Mouse (Mus musculus) intestine, postnatal 0 days (tissue): ENCODE data around the gene Reep1. TPM values are rescaled to one million over a fixed set of nuclear protein-coding genes. Genes with fewer than 3 reads are reported as not detected.

Source experiments
- ATAC-seq: fragments of 200-750 bp; cut with Nextera tagmentation; 2 replicates; pipeline ENCODE4 v1.8.0; 2017; ENCODE audit warnings: mild to moderate bottlenecking, moderate TSS enrichment, moderate library complexity
- H3K27ac ChIP-seq: fragments of 300-500 bp; sonication (generic); 2 replicates; pipeline ENCODE4 v1.5.1; 2014; ENCODE audit warnings: mild to moderate bottlenecking, low read depth, low read length, moderate library complexity
- H3K27me3 ChIP-seq: fragments of 300-500 bp; sonication (generic); replicated peaks from 2 replicates; pipeline ENCODE4 v1.6.1; 2014; ENCODE audit warnings: low read length, mixed read lengths; ENCODE audit not compliant: control insufficient read depth, insufficient read depth
- H3K36me3 ChIP-seq: fragments of 300-500 bp; sonication (generic); 2 replicates; pipeline ENCODE4 v1.6.1; 2014; ENCODE audit warnings: mild to moderate bottlenecking, moderate library complexity; ENCODE audit not compliant: control insufficient read depth, insufficient read depth
- H3K4me1 ChIP-seq: fragments of 300-500 bp; sonication (generic); replicated peaks from 2 replicates; pipeline ENCODE4 v1.6.1; 2014; ENCODE audit warnings: antibody characterized with exemption, low read length, mixed read lengths; ENCODE audit not compliant: control insufficient read depth, insufficient read depth
- H3K4me2 ChIP-seq: fragments of 300-500 bp; sonication (generic); replicated peaks from 2 replicates; pipeline ENCODE4 v1.6.1; 2014; ENCODE audit warnings: low read depth, mild to moderate bottlenecking, moderate library complexity
- H3K4me3 ChIP-seq: fragments of 300-500 bp; sonication (generic); 2 replicates; pipeline ENCODE4 v1.5.1; 2014; ENCODE audit warnings: low read depth, low read length
- H3K9ac ChIP-seq: fragments of 300-500 bp; sonication (generic); 2 replicates; pipeline ENCODE4 v1.6.1; 2014; ENCODE audit warnings: mild to moderate bottlenecking, low read depth, low read length
- H3K9me3 ChIP-seq: fragments of 300-500 bp; sonication (generic); 2 replicates; pipeline ENCODE4 v1.6.1; 2016; ENCODE audit warnings: mixed run types; ENCODE audit not compliant: control insufficient read depth
- CTCF ChIP-seq: sonication (generic); IDR thresholded peaks from 2 replicates; pipeline ENCODE4 v1.5.1; 2016; ENCODE audit warnings: low read depth, mild to moderate bottlenecking, control low read depth, antibody characterized with exemption, moderate library complexity
- WGBS: fragments of 180-500 bp; shearing (Covaris S2); extraction: QIAGEN DNeasy Blood & Tissue Kit; methylation state at CpG from one replicate; pipeline ENCODE4 v1.1.7; 2014; 5-methylcytosine and 5-hydroxymethylcytosine counted together
- polyA plus RNA-seq: library from polyadenylated mRNA; unstranded; fragments of >200 nt; fragmentation: Nextera tagmentation; extraction: Ambion mirVana; gene quantifications from 2 replicates; pipeline ENCODE4 v1.2.1, GENCODE M21; 2015

Gene Reep1
- polyA plus RNA-seq, 1 experiment from 2014 or later = 6.5 TPM

GRCm38 (mm10) chr6:71803609-71804008 is 96.2 kb downstream of the Reep1 start:
- ATAC-seq = no peak
- 92% methylated on average over 1 of the region's 1 CpGs for WGBS
- TF ChIP-seq CTCF = no peak
- Histone ChIP-seq H3K4me3 (no peak overlapping the region), H3K9ac (no peak overlapping the region), H3K4me1 (no peaks in the 10 kb centered on the region), H3K27ac (no peak overlapping the region), H3K9me3 (no peaks in the 10 kb centered on the region), H3K27me3 (no peaks in the 10 kb centered on the region), H3K36me3 (no peaks in the 10 kb centered on the region), H3K4me2 (no peak overlapping the region)

- H3K4me3 ChIP-seq = no peak overlapping the region
- no peak overlapping the region for H3K9ac ChIP-seq
- H3K27me3 ChIP-seq = no peaks in the 10 kb centered on the region
- no peak overlapping the region for H3K27ac ChIP-seq
- no peak overlapping the region for H3K4me2 ChIP-seq
- peak; percentile 74 for ATAC-seq
- 20% methylated on average over 12 of the region's 12 CpGs for WGBS
- no peaks in the 10 kb centered on the region for H3K36me3 ChIP-seq
- no peaks in the 10 kb centered on the region for H3K9me3 ChIP-seq
- TF ChIP-seq CTCF = peak; percentile 99
- H3K4me1 ChIP-seq = no peaks in the 10 kb centered on the region
Observed at GRCm38 (mm10) chr6:71804061-71804829, 96.9 kb downstream of the Reep1 start.

- ATAC-seq = peak; percentile 57
Observed at GRCm38 (mm10) chr6:71806713-71807112, 99.4 kb downstream of the Reep1 start.

GRCm38 (mm10) chr6:71809890-71810289 is 102.5 kb downstream of the Reep1 start:
- Histone ChIP-seq H3K27ac (no peak overlapping the region), H3K4me1 (no peaks in the 10 kb centered on the region), H3K9me3 (no peaks in the 10 kb centered on the region), H3K9ac (no peak overlapping the region), H3K27me3 (no peaks in the 10 kb centered on the region), H3K4me3 (no peak overlapping the region), H3K36me3 (peaks cover 19% of the 10 kb centered on the region), H3K4me2 (no peak overlapping the region)
- no peak for TF ChIP-seq CTCF
- ATAC-seq = no peak
- WGBS = 59% methylated on average over 9 of the region's 9 CpGs

More at GRCm38 (mm10) chr6:71806713-71807112, 99.4 kb downstream of the Reep1 start:
- no peak overlapping the region for H3K27ac ChIP-seq
- H3K36me3 ChIP-seq = 0 out of 2 replicates have a peak, but pooled peaks cover 5% of the 10 kb centered on the region
- WGBS = 25% methylated on average over 1 of the region's 1 CpGs
- H3K4me2 ChIP-seq = no peak overlapping the region
- TF ChIP-seq CTCF = no peak
- no peak overlapping the region for H3K4me3 ChIP-seq
- no peaks in the 10 kb centered on the region for H3K9me3 ChIP-seq
- no peaks in the 10 kb centered on the region for H3K27me3 ChIP-seq
- no peak overlapping the region for H3K9ac ChIP-seq
- H3K4me1 ChIP-seq = no peaks in the 10 kb centered on the region

GRCm38 (mm10) chr6:71812820-71813219 is 105.5 kb downstream of the Reep1 start:
- no peak overlapping the region for H3K4me2 ChIP-seq
- H3K9me3 ChIP-seq = no peaks in the 10 kb centered on the region
- H3K27ac ChIP-seq = no peak overlapping the region
- H3K27me3 ChIP-seq = no peaks in the 10 kb centered on the region
- WGBS = 56% methylated on average over 2 of the region's 2 CpGs
- no peak overlapping the region for H3K9ac ChIP-seq
- peaks cover 40% of the 10 kb centered on the region for H3K36me3 ChIP-seq
- no peak for TF ChIP-seq CTCF
- H3K4me3 ChIP-seq = no peak overlapping the region
- no peaks in the 10 kb centered on the region for H3K4me1 ChIP-seq
- ATAC-seq = no peak

GRCm38 (mm10) chr6:71819764-71820292 is 112.5 kb downstream of the Reep1 start:
- no peak for ATAC-seq
- no peak overlapping the region for H3K9ac ChIP-seq
- no peak overlapping the region for H3K27ac ChIP-seq
- no peak overlapping the region for H3K4me3 ChIP-seq
- peaks cover 3% of the 10 kb centered on the region for H3K4me1 ChIP-seq
- peaks cover 31% of the 10 kb centered on the region for H3K36me3 ChIP-seq
- H3K4me2 ChIP-seq = no peak overlapping the region
- 85% methylated on average over 5 of the region's 5 CpGs for whole genome bisulfite sequencing
- H3K9me3 ChIP-seq = no peaks in the 10 kb centered on the region
- no peaks in the 10 kb centered on the region for H3K27me3 ChIP-seq
- TF ChIP-seq CTCF = no peak
